Mouse (Mus musculus) CH12.LX (cell line): ENCODE results near the gene Asf1a.

Experiments used
- CHD2 ChIP-seq: IDR thresholded peaks from 2 replicates; pipeline ENCODE4 v1.6.1; 2011; ENCODE audit warnings: low read length, improper control_type of control experiment
- CTCF ChIP-seq, 2 experiments: IDR thresholded peaks in 1 of 2; conservative IDR thresholded peaks in 1 of 2; 2 replicates each; pipeline ENCODE4 v1.5.1; 2011 to 2012; ENCODE audit warnings: low read depth in 2 of 2, low read length in 2 of 2, improper control_type of control experiment in 1 of 2, inconsistent platforms in 1 of 2, mild to moderate bottlenecking in 1 of 2, moderate library complexity in 1 of 2
- HCFC1 ChIP-seq: IDR thresholded peaks from 2 replicates; pipeline ENCODE4 v1.6.1; 2012; ENCODE audit warnings: low read depth, mild to moderate bottlenecking, inconsistent platforms, low read length, improper control_type of control experiment
- MYC ChIP-seq: IDR thresholded peaks from 2 replicates; pipeline ENCODE4 v1.6.1; 2011; ENCODE audit warnings: low read depth, mild to moderate bottlenecking, improper control_type of control experiment, low read length
- NELFE ChIP-seq: IDR thresholded peaks from 2 replicates; pipeline ENCODE4 v1.6.1; 2011; ENCODE audit warnings: low read depth, low read length, improper control_type of control experiment
- RAD21 ChIP-seq: IDR thresholded peaks from 2 replicates; pipeline ENCODE4 v1.6.1; 2011; ENCODE audit warnings: low read depth, mild to moderate bottlenecking, low read length, improper control_type of control experiment, moderate library complexity

- no peak for TF ChIP-seq NELFE
- TF ChIP-seq CTCF (conservative IDR thresholded peaks at IDR 0.05 in 1 of 2, IDR thresholded peaks at IDR 0.05 in 1 of 2; ENCODE audit: low read depth in 2 of 2, low read length in 2 of 2), result no peak
- TF ChIP-seq RAD21, result no peak
- no peak for TF ChIP-seq HCFC1
- no peak for TF ChIP-seq CHD2
- no peak for TF ChIP-seq MYC
Observed at GRCm38 (mm10) chr10:53580621-53581081, 15.9 kb upstream of the Asf1a start.
